Mouse (Mus musculus) lung, adult 18-20 months (tissue): ENCODE measurements around the gene Nck1.

Experiments used
- DNase-seq, 2 experiments: peaks; one replicate each; pipeline ENCODE4 v3.0.0; 2022; ENCODE audit warnings: mixed read lengths in 2 of 2

Nck1 gene

DNA sequence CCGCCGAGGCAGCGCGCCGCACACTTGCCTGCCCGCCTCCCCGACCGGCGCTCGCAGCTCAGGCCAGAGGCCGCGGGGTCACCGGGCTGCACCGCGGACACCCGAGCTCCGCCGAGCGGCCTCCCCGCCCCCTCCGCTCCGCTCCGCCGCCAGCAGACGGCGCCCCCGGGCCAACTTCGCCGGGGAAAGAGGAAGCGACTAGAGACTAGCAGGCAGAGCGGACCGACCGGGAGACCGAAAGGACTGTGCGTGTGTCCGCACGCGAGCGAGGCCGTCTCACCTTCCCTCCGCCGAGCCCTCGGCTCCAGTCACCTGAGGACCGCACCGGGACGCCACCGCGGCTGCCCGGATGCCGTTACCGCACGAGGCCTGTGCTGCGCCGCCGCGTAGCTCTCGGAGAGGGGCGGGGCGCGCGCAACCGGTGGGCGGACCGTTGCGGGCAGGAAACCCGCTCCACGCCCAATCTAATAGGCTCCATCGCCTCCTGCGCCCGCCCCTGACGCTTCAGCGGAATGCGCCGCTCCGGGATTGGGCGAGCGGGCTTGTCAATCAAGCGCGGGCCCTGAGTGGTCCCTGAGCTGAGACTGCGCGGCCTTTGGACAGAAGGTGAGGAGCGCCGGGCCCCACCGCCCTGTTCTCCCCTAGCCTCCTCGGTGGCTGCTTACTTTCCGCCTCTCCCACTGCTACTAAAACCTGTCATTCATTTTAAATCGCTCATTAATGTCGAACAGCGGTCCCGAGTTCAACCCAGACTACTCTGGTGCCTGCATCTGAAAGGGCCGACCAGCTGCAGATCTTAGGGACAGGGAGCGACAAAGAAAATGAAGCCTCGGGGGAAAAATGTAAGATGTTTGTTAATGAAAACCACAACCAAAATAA lies at the start of gene Nck1:
Nck1 (minus strand) TSS at position 420 of the 879 bp plus-strand sequence.
- peak; percentile 99 for DNase-seq

DNA sequence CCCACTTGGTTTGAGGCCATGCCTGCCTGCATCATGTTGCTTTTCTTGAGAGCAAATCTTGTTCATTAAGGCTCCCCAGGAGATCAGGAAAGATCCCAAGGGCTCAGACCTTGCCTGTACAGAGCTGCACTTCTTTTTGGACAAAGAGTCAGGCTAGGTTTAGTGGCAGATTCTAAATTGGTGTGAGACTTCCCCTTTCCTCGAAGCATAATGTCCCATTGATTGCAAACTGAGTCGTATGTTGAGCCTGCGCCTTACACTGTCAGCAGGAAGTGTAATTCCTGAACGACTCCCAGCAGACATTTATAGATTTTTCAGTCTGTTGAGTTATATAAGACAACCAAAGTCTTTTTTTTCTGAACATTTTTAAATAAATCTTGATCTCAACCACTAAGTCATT lies 44.5 kb upstream of the Nck1 start:
- DNase-seq: no peak

DNA sequence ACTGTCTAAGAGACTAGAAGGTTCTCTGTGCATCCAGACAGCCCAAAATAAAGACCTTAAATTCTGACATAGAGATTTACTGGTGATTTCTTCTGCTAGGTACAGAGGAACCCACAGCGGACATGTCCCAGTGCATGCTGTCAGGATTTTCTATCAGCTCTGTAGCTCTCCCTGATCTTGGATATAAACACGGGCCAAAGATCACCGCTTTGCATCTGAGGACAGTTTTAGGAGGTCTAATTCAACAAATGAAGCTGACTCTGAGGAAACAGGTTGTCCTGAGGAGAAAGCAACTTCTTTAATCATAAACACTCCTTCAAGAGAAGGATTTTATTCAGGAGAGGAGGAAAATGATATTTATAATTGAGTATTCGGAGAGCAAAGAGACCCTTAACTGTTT lies 38.1 kb upstream of the Nck1 start:
- DNase-seq: no peak

DNA sequence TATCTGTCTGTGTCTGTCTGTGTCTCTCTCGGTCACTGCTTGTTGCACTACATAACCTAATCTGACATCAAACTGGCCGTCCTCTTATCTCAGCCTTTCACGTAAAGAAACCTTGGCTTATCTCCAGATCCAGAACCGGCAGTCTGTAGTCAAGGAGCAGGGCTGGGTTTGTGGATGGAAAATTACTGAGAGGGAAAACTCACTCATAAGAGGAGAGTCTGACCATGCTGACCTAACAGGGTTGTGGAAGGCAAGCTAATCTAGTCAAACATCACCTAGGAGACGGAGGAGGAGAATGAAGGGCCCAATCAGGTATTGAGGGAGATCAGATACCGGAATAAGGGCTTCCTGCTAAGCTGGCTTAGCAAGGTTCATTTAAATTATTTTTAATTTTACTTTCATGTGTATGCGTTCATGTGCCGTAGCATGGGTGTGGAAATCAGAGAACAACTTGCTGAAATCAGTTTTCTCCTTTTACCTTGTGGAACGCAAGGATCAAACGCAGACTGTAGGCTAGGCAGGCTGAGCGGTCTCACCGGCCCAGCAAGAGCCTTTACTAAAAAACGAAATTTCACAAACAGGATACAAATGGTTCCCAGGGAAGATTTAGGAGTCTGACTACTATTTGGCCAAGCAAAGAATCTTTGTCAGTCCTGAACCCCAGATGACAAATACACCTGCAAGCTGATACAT lies 37.1 kb upstream of the Nck1 start:
- DNase-seq: peak; percentile 62 to 81

DNA sequence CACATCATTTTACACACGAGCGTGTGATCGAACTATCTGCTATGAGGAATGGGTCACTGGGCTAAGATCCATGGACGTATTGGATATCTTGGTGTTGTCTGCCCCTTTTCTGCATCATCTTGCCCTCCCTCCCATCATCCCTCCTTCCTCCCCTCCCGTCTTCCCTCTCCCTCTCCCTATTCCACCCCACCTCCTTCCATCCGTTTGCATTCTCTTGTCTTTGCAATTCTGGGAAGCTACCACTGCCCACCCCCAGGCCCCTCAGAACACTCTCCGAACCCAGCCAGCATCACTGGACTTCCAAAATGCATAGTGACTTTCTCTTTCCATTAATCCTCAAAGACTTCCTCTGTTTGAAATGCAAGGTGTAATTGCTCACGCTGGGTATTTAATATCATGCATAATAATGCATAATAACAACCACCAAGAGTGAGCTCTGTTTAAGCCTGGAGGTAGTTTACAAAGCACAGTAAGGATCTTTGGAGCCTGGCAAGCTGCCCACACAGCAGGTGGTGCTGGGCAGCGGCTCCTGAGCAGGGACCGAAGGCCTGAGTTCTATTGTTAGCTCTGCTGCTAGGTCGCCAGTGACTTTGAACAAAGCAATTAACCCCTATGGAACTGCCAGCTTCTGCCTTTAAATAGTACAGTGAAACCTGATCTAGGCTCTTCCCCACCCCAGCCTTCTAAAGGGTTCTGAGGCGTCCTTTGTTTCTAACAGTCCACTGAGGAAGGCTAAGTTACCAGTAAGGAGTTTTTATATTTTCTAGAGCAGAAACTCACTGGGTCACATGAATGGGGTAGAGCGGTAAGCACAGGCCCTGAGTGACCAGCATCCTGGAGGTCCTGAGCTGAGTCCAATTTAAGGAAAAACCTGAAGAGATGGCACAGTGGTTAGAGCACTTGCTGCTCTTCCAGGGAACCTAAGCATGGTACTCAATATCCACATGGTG lies 35.9 kb upstream of the Nck1 start:
- DNase-seq: peak; percentile 47

DNA sequence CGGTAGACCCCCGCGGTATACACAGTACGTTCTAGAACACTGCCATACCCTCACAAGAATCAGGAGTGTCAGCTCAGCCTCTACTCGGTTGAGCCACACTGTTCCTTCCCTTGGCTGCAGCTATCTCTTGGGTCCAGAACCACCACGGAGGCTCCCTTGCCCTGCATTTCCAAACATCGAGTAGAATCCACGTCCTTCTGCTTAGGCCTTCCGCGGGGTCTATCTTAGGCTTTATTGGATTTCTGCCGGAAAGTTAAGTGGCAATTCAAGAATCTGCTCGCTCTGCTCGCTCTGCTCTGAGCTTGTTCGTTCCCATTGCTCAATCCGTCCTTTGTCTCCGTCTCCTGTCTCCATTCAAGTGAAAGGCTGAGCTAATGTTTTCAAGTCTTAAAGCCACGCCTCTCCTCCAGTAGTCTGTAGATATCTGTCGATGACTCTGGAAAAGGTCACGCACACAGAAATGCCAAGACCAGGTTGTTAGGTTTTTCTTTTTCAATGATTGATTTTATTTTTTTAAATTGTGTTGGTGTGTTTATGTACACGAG lies 34.3 kb upstream of the Nck1 start:
- DNase-seq: peak in 1 of 2 experiments; percentile 57

DNA sequence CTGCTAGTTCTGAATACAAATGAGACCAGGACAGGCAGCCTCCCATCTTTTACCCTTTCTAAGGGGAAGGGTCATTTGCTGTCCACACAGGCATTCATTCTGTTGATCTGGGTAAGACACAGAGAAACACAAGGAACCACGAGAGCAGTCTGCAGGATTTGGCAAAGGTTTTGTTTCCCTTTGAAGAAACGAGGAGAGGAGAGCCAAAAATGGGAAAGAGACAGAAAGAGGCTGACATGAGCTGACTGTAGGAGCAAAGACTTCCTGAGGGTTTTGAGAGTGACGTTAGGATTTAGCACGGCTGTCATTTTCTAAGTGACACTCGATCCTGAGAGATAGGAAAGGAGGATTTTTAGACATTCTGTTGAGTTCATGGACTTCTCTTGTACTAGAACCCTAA lies 28.0 kb upstream of the Nck1 start:
- DNase-seq: no peak

DNA sequence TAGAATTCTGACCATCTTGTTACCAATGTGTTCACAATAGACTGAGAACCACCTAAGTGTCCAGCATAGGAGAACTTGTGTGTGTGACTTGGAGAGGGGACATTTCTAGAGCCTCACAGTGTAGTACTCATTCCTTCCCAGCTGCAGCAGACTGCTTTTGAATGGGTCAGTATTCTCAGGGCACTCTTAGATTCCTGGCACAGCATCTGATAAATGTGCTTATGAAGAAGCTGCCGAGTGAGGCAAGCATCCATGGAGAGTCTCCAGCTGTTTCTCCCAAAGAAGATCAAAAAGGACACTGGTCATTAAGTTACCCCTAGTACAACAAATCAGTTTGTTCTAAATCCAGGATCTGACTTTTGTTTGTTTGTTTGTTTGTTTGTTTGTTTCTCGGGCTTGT lies 27.4 kb upstream of the Nck1 start:
- DNase-seq: peak in 1 of 2 experiments; percentile 28

DNA sequence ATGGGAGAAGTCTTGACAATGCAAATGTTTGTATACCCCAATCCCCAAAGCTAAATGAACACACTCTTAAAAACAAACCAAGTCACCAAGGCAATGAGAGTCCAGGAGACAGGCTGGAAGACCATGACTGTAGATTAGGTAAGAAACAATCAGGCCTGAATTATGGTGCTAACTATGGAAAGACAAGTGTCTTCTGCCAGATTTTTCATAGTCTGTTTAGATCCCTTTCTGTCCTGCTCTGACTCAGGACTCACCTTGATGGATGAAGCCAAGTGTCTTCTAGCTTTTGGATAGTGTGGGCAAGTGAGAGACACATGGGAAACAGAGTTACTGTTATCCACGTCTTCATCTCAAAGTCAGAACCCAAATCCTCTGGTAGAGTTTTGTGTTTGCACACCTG lies 25.6 kb upstream of the Nck1 start:
- no peak for DNase-seq

DNA sequence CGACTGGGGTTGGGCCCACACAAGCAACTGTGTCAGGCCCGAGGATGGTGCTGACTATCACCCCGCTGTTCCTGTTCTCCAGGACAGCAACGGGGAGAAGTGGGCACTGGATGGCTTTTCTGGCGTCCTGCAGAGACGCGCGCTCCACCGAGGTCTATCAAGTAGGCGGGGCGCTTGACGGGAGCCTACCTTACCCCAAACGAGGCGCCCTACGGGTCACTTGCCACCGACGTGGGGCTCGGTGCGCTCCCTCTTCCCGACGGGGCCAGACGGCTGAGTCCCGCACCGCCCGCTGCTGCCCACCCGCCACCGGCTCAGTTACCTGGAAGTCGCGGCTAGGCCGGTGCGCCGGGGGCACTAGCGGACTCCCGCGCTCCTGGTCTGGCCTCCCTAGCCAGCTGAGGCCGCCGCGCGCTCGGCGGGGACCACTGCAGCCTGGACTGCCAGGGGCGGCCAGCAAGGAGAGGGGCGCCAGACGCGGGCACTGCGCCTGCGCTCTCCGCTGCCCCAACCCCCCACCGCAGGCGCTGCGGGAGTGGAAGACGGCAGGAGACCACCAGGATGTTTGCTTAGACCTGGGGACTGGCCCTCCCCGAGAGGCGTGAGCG lies 24.8 kb upstream of the Nck1 start, which contains the start of gene Slc35g2:
Slc35g2 (minus strand) TSS at position 465 of the 608 bp plus-strand sequence.
- DNase-seq: peak; percentile 42 to 52

DNA sequence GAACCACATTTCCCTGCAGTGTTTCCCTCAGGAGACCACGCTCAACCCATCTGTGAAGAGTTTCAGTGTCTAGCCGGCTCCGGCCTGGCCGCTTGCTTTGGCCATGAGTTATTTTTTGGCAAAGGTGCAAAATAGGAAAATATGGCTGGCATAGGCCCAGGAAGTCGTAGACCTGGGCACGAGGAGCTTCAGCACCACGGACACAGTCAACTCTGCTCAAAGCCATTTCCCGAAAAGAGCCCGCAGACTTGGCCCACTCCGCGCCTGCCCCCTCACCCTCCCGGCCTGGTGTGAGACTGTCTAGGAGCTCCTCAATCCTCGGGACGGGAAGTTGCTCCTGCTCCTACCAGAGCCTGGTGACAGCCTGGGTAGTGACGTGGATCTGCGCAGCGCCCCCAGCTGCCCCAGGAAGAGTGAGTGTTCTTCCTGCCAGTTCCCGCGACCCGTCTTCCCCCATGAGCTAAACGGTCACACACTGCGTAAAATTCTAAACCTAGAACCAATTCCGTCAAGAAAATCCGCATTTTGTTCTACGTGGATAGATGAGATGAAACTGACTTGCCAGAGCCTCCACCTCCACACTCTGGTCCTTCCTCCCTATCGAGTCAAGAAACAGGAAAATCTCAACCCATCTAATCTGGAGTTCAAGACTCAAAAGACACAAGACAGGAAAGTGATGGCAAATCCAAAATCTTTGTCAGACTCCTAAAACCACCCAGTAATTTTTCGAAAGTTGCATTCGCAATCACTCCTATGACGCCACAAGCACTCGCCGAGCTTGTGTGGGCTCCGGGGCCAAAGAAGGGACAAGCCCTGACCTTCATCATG lies 24.1 kb upstream of the Nck1 start:
- peak; percentile 67 to 79 for DNase-seq

DNA sequence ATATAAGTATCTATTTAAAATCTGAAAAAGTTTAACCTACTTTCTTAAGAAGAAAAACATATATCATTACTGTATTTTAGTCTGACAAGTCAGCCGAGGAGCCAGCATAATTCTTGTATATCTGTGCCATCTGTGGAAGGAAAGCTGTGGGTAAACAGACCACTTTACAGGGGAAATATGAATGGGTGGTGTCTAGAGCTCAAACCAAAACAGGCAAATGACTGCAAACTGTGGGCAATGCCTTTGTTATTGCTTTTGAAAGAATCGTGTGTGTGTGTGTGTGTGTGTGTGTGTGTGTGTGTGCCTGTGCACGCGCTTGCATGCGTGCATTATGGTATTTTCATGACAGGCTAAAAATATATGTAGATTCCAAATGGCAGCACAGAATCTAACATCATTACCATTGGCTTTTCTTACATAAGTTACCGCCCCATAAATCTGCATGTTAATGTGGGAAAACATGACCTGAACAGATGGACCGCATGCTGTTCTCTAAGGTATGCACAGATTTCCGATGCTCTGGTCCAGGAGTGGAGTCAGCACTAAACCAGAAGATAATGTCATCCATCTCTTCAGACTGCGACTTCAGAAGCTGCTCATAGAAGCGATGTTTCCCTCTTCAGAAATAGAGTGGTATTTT lies 14.4 kb upstream of the Nck1 start:
- peak in 1 of 2 experiments; percentile 28 for DNase-seq

DNA sequence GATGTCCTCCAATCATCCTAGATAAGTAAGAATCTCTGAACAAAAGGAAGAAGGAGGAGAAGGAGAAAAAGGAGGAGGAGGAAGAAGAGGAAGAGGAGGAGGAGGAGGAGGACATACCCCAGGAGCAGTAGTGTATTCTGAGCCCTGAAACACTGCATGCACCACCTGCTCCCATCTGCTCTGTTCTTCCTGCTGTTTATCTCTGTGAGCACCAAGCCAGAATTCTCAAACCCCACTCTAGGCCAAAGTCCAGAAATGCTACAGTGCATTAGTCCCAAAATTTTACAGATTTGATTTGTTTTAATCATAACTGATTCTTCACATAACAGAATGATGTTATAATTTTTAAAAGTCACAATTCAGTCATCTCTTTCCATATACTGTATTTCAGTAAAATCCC lies 13.1 kb upstream of the Nck1 start:
- no peak for DNase-seq

DNA sequence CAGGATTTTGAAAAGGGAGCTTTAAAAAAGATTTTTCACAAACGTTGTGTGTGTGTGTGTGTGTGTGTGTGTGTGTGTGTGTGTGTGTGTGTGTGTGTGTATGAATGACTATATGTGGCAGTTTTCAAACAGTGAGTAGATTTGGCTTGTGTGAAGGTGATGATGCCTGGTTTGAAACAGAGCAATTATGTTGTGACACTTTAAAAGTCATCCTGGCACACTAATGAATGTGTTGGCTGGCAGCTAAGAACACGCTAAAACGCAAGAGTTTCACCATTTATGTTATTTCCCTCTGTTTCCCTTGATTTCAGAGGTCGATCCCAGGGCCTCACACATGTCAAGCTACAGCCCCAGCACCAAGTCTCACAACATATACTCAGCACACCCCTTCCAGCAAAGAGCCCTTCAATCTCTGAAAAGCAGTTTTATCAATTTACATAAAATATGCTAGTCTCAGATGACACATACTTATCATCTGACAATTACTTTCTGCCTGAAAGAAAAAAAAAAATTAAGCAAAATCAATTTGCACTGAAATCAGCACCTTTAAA lies 12.2 kb upstream of the Nck1 start:
- no peak for DNase-seq

DNA sequence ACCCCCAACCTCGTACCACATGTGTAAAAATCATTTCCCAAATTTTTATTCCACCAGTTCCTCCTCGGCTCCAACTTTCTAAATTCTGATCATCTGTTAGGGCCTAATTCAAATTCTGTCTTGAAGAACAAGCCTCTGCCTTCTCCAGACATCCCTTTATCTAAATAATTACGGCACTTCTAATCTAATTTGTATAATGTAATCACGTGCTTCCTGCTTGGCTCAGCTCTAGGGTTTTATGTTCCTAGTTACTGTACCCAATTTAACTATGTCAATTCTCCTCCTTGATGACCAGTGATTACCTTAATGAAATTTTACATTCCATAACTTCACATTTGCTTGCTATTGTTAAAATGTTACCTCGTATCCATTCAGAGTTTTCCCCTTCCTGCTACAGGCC lies 9.8 kb upstream of the Nck1 start:
- DNase-seq: no peak

DNA sequence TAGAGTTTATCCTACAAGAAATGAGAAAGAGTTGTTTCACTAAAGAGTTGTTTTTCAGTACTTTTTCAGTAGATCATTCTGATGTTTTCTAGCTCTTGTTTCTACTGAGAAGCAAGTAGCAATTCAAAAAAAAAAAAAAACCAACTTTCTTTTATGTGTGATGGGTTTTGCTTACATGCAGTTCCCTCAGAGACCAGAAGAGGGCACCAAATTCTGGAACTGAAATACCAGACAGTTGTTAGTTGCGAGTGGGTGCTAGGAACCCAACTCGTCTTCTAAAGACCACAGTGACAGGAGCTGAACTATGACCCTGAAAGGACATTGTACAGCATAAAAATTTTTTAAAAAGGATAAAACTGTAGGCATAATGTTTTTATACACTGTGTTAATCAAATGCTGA lies 2.4 kb upstream of the Nck1 start:
- peak in 1 of 2 experiments; percentile 21 for DNase-seq

DNA sequence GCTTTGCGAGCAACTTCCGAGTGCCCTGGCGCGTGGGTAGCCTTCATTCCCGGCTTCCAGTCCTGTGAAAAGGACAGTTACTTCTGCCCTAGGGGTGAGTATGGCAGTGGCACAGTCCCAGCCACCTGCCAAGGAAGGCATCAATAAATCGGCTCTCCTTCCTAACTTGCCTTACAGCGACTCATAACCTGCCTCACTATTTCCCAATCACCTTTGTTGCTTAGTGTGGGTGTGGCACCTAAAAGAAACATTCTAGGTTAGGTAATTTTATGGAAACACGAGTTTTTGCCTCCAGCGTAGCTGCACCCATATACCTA lies 618 bp upstream of the Nck1 start:
- peak in 1 of 2 experiments; percentile 32 for DNase-seq

DNA sequence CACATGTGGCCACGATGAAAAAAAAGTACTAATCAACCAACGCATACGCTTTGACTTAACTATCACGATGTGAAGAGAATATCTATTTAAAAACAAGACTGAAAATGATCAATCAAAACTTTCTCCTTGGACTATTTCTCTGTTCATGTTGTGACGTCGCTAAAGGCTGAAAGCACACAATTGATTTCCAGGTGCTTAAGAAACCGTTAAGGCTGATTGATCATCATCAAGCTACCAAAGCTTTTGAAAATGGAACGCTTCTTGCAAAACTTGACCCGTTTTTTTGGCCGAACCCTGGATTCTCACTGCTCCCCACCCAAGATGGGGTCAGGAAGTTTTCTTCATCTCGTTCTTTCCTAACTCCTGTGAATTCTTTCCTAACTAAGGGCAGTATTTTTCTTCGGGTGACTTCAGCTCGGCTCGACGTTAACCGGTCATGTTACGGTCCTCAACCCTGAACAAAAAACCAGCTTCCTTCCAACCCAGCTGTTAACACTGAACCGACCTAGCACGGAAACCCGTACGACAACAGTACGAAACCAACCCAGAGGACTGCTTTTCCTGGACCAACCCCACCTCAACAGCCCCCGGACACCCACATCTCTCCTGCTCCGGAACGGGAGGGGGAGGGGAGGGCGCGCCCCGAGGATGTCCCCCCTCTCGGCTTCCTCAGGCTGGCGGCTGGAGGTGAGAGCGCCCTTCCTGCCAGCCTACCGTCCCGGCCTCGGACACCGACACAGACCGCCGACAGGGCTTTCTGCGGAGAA lies 803 bp downstream of the Nck1 start:
- no peak for DNase-seq

DNA sequence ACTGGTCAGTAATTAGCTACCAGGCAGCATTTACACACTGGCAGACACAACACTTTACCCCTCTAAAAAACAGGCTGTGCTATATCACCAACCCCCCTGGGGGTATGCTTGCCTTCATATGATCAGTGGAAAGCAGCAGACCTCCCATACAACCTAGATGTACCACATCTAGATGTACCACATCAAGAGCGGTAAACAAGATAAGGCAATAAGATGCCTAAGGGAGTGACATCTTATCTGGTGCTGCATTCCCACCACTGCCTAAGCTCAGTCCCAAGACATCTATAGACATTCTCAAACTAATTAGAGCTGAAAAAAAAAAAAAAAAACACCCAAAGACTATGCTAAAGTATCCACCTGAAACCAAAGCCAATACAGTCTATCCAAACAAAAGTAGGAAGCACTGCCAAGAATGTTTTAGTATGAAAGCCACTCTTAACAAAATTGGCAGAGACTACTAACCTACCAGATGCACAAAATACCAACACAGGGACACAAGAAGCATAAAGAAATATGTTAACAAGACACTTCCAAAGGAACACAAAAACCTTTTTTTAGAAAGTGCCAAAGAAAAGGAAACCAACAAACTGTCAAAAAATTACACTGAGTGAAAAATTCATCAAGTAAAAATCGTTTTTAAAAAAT lies 10.2 kb downstream of the Nck1 start:
- no peak for DNase-seq
